Mouse (Mus musculus) ES-E14 (cell line): ENCODE data around the gene Pla2g4d.

Source experiments
- CHD2 ChIP-seq: IDR thresholded peaks from 2 replicates; pipeline ENCODE4 v1.6.1; 2014; ENCODE audit warnings: mild to moderate bottlenecking, low read depth, low read length, inconsistent platforms
- HCFC1 ChIP-seq: IDR thresholded peaks from 2 replicates; pipeline ENCODE4 v1.6.1; 2012; ENCODE audit warnings: low read length, inconsistent platforms, borderline replicate concordance; ENCODE audit not compliant: insufficient read depth
- ZC3H11A ChIP-seq: IDR thresholded peaks from 2 replicates; pipeline ENCODE4 v1.6.1; 2012; ENCODE audit warnings: low read depth, mild to moderate bottlenecking, inconsistent platforms, low read length, borderline replicate concordance
- ZNF384 ChIP-seq: IDR thresholded peaks from 2 replicates; pipeline ENCODE4 v1.6.1; 2012; ENCODE audit warnings: low read depth, low read length, inconsistent platforms

DNA sequence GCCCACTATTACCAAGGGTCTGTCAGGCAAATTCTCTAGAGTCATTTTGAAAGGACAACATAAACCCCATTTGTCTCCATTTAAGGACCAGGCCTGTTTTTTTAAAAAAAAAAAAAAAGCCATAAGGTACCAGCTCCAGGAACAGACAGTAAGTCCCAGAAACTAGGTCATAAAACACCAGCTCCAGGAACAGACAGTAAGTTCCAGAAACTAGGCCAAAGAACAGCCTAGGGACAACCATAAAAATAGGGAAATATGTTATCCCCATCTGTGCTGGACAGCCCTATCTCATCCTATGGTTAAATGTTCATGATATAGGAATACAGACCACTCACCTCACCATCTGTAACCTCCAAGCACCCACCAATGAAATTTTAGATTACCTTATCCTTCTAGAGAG, 32.7 kb downstream of the Pla2g4d start:
- TF ChIP-seq HCFC1 = no peak
- TF ChIP-seq CHD2 = no peak
- no peak for TF ChIP-seq ZNF384
- no peak for TF ChIP-seq ZC3H11A
